Mouse (Mus musculus) liver, postnatal 0 days (tissue): ENCODE measurements around the gene St8sia1.

Experiments
- CTCF ChIP-seq: sonication (generic); IDR thresholded peaks from 2 replicates; pipeline ENCODE4 v1.5.1; 2016; ENCODE audit warnings: antibody characterized with exemption, low read depth
- EP300 ChIP-seq: IDR thresholded peaks from 2 replicates; pipeline ENCODE4 v1.6.1; 2016; ENCODE audit warnings: antibody characterized with exemption, low read depth, mild to moderate bottlenecking

- TF ChIP-seq CTCF, result no peak
- TF ChIP-seq EP300, result no peak
These were observed 15.7 kb upstream of the St8sia1 start for GRCm38 (mm10) chr6:142979665-142980660.
